Mouse (Mus musculus) neural tube, embryonic 11.5 days (tissue): ENCODE measurements around the gene Ccdc88b. TPM values are rescaled to one million over a fixed set of nuclear protein-coding genes. Genes with fewer than 3 reads are reported as not detected.
"Not testable (repeated sequence)": the region's sequence is repeated elsewhere in the genome, so short reads cannot be mapped to it uniquely, and the experiment has no call there.

Source experiments
- ATAC-seq: fragments of 200-750 bp; cut with Nextera tagmentation; 2 replicates; pipeline ENCODE4 v1.8.0; 2017; ENCODE audit warnings: moderate number of reproducible peaks, mild to moderate bottlenecking, moderate TSS enrichment, moderate library complexity; ENCODE audit not compliant: insufficient read depth, low FRiP score, low TSS enrichment
- DNase-seq: peaks from one replicate; pipeline ENCODE4 v3.0.0-alpha.2; 2015; ENCODE audit warnings: low spot score
- H3K27ac ChIP-seq: fragments of 300-500 bp; sonication (generic); 2 replicates; pipeline ENCODE4 v1.5.1; 2014; ENCODE audit warnings: low read depth, mild to moderate bottlenecking, low read length
- H3K27me3 ChIP-seq: fragments of 300-500 bp; sonication (generic); 2 replicates; pipeline ENCODE4 v1.6.1; 2014; ENCODE audit warnings: mild to moderate bottlenecking, low read length, mixed read lengths; ENCODE audit not compliant: control insufficient read depth, insufficient read depth
- H3K36me3 ChIP-seq: fragments of 300-500 bp; sonication (generic); 2 replicates; pipeline ENCODE4 v1.6.1; 2014; ENCODE audit warnings: mild to moderate bottlenecking, low read length, moderate library complexity, mixed read lengths; ENCODE audit not compliant: control insufficient read depth, insufficient read depth
- H3K4me1 ChIP-seq: fragments of 300-500 bp; sonication (generic); 2 replicates; pipeline ENCODE4 v1.6.1; 2014; ENCODE audit warnings: low read length, mixed read lengths; ENCODE audit not compliant: control insufficient read depth, insufficient read depth
- H3K4me2 ChIP-seq: fragments of 300-500 bp; sonication (generic); 2 replicates; pipeline ENCODE4 v1.6.1; 2014; ENCODE audit warnings: low read depth, mild to moderate bottlenecking, moderate library complexity
- H3K4me3 ChIP-seq: fragments of 300-500 bp; sonication (generic); 2 replicates; pipeline ENCODE4 v1.5.1; 2014; ENCODE audit warnings: low read depth, low read length
- H3K9ac ChIP-seq: fragments of 300-500 bp; sonication (generic); 2 replicates; pipeline ENCODE4 v1.6.1; 2014; ENCODE audit warnings: mild to moderate bottlenecking, low read length
- H3K9me3 ChIP-seq: fragments of 300-500 bp; sonication (generic); 2 replicates; pipeline ENCODE4 v1.6.1; 2016; ENCODE audit warnings: low read length; ENCODE audit not compliant: control insufficient read depth
- WGBS: fragments of 180-500 bp; shearing (Covaris S2); extraction: QIAGEN DNeasy Blood & Tissue Kit; methylation state at CpG from one replicate; pipeline ENCODE4 v1.1.7; 2014; 5-methylcytosine and 5-hydroxymethylcytosine counted together
- polyA plus RNA-seq: library from polyadenylated mRNA; unstranded; fragments of >200 nt; fragmentation: Nextera tagmentation; extraction: Ambion mirVana; gene quantifications from 2 replicates; pipeline ENCODE4 v1.2.1, GENCODE M21; 2014

Gene Ccdc88b
- polyA plus RNA-seq = 0.89 and 1.0 TPM in 2 replicates

DNA sequence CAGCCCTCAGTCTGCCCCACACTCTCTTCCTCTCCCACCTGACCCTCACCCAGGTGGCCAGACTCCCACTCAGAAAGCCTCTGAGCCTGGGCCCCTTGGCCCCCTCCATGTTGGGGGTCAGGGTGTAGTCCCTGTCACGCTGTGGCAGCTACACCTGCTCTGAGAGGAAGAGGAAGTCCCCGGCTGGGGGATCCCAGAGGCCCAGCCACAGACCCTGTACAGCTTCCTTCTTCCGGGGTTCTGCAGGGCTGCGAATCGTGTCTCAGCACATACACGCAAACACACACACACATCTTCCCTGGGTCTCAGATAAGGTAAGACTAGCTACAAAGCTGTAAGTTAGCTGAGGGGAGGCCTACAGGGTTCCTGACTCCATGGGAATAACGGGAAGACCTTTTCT, at the start of gene Ccdc88b:
TSS of gene Ccdc88b (minus strand) at position 181 of the 400 bp plus-strand sequence.
- Histone ChIP-seq H3K4me2 (no peak within 1 kb of the TSS), H3K4me3 (no peak within 1 kb of the TSS), H3K9ac (no peak within 1 kb of the TSS), H3K9me3 (no peaks in the 10 kb centered on the region), H3K36me3 (no peaks in the 10 kb centered on the region), H3K27me3 (no peaks in the 10 kb centered on the region), H3K4me1 (peaks cover 15% of the 10 kb centered on the region), H3K27ac (no peak within 1 kb of the TSS)
- DNase-seq = no peak
- WGBS = 80% methylated on average over 7 of the region's 7 CpGs
- no peak for ATAC-seq

DNA sequence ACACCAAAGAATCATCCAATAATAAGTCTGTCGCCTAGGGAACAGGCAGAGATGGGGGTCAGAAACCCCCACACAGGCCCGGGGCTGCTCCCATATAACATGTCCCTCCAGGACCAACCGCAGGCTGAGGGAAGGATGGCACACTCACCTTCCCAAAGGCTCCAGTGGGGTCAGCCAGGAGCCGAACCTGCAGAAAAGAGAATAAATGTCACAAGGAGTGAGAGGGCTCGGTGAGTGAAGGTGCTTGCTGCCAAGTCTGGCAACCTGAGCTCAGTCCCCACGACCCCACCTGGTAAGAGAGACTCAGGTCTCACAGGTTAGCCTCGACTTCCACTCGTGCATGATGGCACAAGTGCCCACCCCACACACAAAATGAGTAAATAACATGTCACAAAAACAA, 49.1 kb upstream of the Ccdc88b start:
- Histone ChIP-seq H3K9me3 (no peaks in the 10 kb centered on the region), H3K9ac (no peak overlapping the region), H3K27me3 (no peaks in the 10 kb centered on the region), H3K4me1 (peaks cover 14% of the 10 kb centered on the region), H3K4me2 (no peak overlapping the region), H3K36me3 (peaks cover 7% of the 10 kb centered on the region), H3K4me3 (no peak overlapping the region), H3K27ac (no peak overlapping the region)
- WGBS = 91% methylated on average over 8 of the region's 8 CpGs
- ATAC-seq (no peak), DNase-seq (no peak)

GRCm38 (mm10) chr19:6906199-6906598, 48.2 kb upstream of the Ccdc88b start:
- ATAC-seq (no peak), DNase-seq (no peak)
- H3K36me3 ChIP-seq = peaks cover 7% of the 10 kb centered on the region
- H3K4me3 ChIP-seq = no peak overlapping the region
- no peaks in the 10 kb centered on the region for H3K9me3 ChIP-seq
- no peaks in the 10 kb centered on the region for H3K27me3 ChIP-seq
- WGBS = 84% methylated on average over 3 of the region's 3 CpGs
- no peak overlapping the region for H3K4me2 ChIP-seq
- H3K27ac ChIP-seq = no peak overlapping the region
- H3K4me1 ChIP-seq = peaks cover 14% of the 10 kb centered on the region
- no peak overlapping the region for H3K9ac ChIP-seq

DNA sequence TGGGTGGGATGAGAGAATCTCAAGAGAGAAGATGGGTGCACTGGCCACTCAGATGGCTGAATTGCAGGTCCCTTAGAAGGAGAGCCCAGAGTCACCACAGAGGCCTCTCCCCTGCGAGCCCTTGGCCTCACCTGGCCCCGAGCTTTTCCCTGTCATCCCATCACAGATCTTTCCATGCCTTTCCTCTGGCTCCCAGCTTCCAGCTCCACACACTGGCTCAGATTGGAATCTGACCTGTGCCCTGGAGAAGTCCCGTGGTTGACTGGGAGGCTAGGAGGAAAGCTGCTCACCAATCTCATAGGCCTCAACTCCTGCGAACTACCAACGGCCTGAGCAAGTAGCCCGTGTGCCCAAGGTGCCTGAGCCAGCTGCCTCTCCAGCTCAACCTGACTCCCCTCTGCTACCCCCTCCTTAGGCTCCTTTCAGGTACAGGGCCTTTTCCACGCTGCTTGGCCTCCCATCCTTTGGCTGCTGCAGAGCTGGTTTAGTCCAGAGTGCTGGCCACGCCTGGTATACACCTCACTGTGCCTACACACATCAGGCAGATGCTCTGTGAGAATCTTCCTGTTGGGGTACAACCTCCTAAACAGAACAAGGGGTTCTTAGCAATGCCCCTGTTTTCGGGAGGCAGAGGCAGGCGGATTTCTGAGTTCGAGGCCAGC, 47.6 kb upstream of the Ccdc88b start:
- no peaks in the 10 kb centered on the region for H3K27me3 ChIP-seq
- no peak for DNase-seq
- H3K27ac ChIP-seq = no peak overlapping the region
- no peak overlapping the region for H3K4me2 ChIP-seq
- no peak overlapping the region for H3K9ac ChIP-seq
- no peaks in the 10 kb centered on the region for H3K9me3 ChIP-seq
- H3K36me3 ChIP-seq = peaks cover 7% of the 10 kb centered on the region
- WGBS = 94% methylated on average over 11 of the region's 11 CpGs
- H3K4me3 ChIP-seq = no peak overlapping the region
- H3K4me1 ChIP-seq = peaks cover 10% of the 10 kb centered on the region; the same call in 1 of the 2 replicates
- ATAC-seq = no peak

DNA sequence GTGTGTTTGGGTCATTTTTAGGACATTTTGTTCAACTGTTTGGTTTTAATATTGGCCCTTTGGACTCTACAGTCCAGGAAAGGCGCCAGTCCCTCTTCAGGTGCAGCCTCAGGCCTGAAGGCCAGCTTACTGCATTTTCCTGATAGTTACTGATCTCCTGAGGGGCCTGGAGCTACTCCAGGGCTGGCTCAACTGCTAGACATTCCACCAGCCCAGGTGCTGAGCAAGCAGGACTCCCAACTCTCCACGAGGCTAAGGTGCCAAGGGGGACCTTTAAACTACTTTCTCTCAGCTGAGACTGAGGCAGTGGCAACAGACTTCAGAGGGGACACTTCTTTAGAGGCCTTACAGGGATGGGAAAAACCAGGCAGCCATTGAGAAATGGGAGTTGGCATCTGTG, 46.8 kb upstream of the Ccdc88b start:
- peaks cover 7% of the 10 kb centered on the region for H3K36me3 ChIP-seq
- H3K4me2 ChIP-seq = no peak overlapping the region
- DNase-seq (no peak), ATAC-seq (no peak)
- peaks cover 10% of the 10 kb centered on the region; the same call in 1 of the 2 replicates for H3K4me1 ChIP-seq
- no peak overlapping the region for H3K9ac ChIP-seq
- H3K27ac ChIP-seq = no peak overlapping the region
- H3K9me3 ChIP-seq = no peaks in the 10 kb centered on the region
- H3K4me3 ChIP-seq = no peak overlapping the region
- WGBS = 87% methylated on average over 2 of the region's 2 CpGs
- no peaks in the 10 kb centered on the region for H3K27me3 ChIP-seq

DNA sequence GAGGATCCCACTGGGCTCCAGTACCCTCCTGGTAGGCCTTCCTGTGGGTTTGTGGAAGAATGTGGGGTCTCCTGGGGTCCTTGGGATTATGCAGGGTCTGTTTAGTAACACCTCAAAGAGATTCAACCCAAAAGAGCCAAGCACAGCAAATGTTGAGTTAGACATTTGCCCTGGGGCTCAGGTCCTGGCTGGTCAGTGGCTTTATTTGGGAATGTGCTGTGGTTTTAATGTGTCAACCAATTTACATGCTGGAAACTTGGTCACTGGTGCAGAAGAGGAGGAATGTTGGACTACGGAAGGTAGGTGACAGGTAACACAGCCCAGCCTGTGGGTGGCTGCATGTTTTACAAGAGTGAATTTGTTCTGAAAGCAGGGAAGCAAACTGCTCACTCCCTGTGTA, 45.0 kb upstream of the Ccdc88b start:
- Histone ChIP-seq H3K9me3 (no peaks in the 10 kb centered on the region), H3K4me1 (no peaks in the 10 kb centered on the region; the same call in 1 of the 2 replicates), H3K36me3 (peaks cover 7% of the 10 kb centered on the region), H3K4me3 (no peak overlapping the region), H3K27ac (no peak overlapping the region), H3K9ac (no peak overlapping the region), H3K27me3 (no peaks in the 10 kb centered on the region), H3K4me2 (no peak overlapping the region)
- ATAC-seq (no peak), DNase-seq (no peak)
- 95% methylated on average over 1 of the region's 1 CpGs for WGBS

- H3K36me3 ChIP-seq = no peaks in the 10 kb centered on the region
- no peak for ATAC-seq
- H3K9ac ChIP-seq = no peak overlapping the region
- H3K9me3 ChIP-seq = no peaks in the 10 kb centered on the region
- no peak overlapping the region for H3K27ac ChIP-seq
- H3K4me1 ChIP-seq = no peaks in the 10 kb centered on the region
- no peak for DNase-seq
- H3K4me3 ChIP-seq = no peak overlapping the region
- 79% methylated on average over 4 of the region's 4 CpGs for WGBS
- H3K27me3 ChIP-seq = no peaks in the 10 kb centered on the region
- no peak overlapping the region for H3K4me2 ChIP-seq
These were observed 41.6 kb upstream of the Ccdc88b start for GRCm38 (mm10) chr19:6899641-6900040.

GRCm38 (mm10) chr19:6895608-6896305, 37.7 kb upstream of the Ccdc88b start:
- H3K27ac ChIP-seq, DNase-seq, H3K9me3 ChIP-seq, H3K9ac ChIP-seq, H3K27me3 ChIP-seq, ATAC-seq, H3K36me3 ChIP-seq, H3K4me2 ChIP-seq, H3K4me3 ChIP-seq, H3K4me1 ChIP-seq: not testable (repeated sequence)
- WGBS = 90% methylated on average over 18 of the region's 18 CpGs
